Mouse (Mus musculus) gonadal fat pad, adult 2 months (tissue): Measurements from ENCODE around the gene Zfp410. TPM values are rescaled to one million over a fixed set of nuclear protein-coding genes. Genes with fewer than 3 reads are reported as not detected.
"Not testable (repeated sequence)": the region's sequence is repeated elsewhere in the genome, so short reads cannot be mapped to it uniquely, and the experiment has no call there.

Experiments used
- DNase-seq: peaks from one replicate; pipeline ENCODE4 v3.0.0-alpha.2; 2012; ENCODE audit warnings: low read depth
- polyA plus RNA-seq: library from polyadenylated mRNA; depleted of rRNA; stranded (reverse); fragments of >200 nt; gene quantifications from 2 replicates; pipeline ENCODE4 v1.2.3, GENCODE M21; 2012; rRNA removed

Zfp410 gene
- 31.6 and 36.2 TPM in 2 replicates for polyA plus RNA-seq

DNA sequence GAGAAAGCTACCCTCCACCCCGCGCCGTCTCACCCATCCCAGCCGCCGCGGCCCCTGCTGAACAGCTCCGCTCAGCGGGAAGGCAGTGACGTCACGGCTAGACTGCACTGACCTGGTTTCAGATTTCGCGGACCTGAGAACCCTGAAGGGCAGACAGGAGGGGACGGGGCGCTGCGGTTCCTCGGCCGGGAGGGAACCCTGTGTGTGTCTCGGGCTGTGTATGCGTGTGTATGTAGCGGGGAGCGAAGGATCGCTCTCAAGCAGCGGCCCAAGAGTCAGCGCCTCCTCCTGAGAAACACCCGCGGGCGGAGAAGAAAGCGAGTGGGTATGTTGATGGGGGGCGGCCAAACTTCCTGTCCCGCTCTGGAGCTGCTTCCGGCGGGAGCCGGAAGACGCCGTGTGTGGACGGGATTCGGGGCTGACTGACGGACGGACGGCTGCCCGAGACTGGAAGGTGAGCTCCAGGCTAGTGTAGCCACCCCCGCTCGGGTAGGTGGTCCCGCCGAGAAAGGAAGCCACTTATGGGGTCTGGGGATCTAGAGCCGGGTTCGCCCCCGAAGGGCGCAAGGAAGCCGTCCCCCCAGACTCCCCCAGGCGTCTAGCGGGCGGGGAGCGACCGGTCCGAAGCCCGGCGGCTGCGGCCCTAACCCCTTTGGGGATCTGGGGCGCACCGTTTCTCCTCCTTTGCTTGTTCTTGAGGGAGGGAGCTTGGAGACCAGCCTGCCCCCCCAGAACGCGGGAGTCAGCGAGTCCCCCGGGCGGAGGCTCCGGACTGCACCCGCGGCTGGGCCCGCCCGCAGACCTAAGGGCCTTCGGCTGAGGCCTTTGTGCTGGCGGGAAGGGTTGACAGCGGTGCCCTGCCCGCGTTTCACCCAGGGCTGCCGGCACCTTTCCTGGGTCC lies at the start of gene Zfp410:
Gene Zfp410 (plus strand): TSS at position 132 of the 901 bp plus-strand sequence.
- no peak for DNase-seq

- DNase-seq: no peak
Observed at GRCm38 (mm10) chr12:84267264-84267663, 49.4 kb upstream of the Zfp410 start.

- no peak for DNase-seq
Observed at GRCm38 (mm10) chr12:84273366-84273765, 43.3 kb upstream of the Zfp410 start.

DNA sequence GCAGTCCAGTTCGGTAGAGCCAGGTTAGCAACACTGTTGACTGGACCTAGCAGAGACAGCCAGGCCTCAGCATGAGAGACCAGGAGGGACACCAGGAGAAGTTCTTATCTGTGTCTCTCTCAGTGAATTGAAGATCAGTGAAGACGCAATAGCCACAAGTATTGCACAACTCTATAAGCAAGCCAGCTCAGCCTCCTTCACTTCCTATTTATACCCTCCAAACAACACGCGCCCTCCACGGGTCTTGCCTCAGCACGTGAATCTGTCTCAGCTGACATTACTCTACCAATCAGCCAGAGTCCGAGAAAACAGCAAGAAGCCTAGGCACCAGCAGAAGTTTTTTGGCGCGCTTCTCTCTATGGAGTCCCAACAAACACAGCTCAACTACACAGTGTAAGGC lies 41.4 kb upstream of the Zfp410 start:
- no peak for DNase-seq

GRCm38 (mm10) chr12:84276288-84276687 lies 40.4 kb upstream of the Zfp410 start:
- no peak for DNase-seq

- no peak for DNase-seq
Observed at GRCm38 (mm10) chr12:84276799-84277198, 39.9 kb upstream of the Zfp410 start.

DNA sequence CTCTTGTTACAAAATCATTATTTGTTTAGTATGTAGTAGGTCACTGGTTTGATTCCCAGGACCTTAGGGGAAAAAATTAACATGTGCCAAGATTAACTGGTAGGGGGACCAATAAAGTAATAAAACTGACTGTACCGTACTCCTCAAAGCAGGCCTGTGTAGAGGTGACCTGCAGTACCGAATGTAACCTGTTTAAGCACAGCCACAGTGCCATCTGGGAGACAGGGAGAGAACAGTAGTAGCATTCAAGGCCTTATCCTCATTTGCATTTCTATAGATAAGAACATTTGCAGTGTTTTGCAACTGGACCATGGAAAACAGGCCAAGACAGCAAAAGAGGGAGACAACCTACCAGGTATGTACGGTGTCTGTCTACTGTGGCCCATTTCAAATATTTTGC lies 38.8 kb upstream of the Zfp410 start:
- DNase-seq: no peak

DNA sequence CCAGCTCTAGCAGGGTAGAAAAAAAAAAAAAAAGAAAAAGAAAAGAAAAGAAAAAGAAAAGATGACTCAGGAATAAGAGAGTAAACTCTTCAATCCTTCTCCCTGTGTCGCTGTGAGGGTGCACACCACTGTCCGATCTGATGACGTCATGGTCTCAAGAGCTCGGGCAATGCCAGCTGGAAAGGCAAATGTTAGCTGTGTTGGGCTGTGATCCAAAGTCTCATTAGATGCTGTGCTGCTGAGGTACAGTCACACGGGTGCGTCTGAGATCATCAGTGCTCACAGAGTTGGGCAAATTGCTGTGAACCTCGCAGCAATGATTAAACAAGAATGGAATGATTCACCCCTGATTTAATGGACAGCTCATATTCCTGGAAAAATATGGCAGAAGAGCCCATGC lies 37.8 kb upstream of the Zfp410 start:
- DNase-seq: no peak

- DNase-seq: no peak
Observed at GRCm38 (mm10) chr12:84284391-84284790, 32.3 kb upstream of the Zfp410 start.

GRCm38 (mm10) chr12:84284885-84285592 lies 31.6 kb upstream of the Zfp410 start, which contains the start of gene Ptgr2:
Ptgr2 (plus strand) TSS chr12:84285232.
- peak; percentile 83 for DNase-seq

DNA sequence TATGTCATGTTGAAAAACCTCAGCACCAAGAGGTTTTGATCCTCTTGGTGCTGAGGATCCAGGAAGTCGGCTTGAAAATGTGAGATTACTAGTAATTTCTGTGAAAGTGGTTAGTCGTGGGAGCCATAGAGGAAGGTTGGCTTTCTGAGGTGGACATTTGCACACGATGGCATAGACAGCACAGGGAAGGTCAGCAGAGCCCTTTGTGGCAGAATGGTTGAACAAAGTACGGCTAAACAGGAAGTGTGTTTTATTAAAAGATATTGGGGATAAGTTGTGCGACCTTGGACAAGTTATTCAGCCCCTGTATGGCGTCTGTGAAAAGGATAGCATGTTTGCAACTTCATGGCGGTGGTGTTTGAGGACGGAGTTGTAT lies 31.1 kb upstream of the Zfp410 start:
- no peak for DNase-seq

DNA sequence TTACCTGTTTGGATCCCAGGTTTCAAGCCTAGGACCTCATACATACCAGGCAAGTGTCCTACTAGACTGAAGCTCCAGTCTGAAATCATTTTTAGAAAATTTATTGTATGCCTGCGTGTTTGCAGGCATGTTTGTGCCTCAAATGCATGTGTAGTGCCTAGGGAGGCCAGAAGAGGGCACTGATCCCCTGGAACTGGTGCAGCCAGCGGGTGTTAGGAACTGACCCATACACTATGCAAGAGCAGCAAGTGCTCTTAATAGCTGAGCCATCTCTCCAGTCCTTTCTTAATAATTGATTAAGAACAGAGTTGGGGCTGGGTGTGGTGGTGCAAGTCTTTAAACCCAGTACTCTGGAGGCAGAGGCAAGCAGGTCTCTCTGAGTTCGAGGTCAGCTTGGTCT lies 28.2 kb upstream of the Zfp410 start:
- DNase-seq: no peak

DNA sequence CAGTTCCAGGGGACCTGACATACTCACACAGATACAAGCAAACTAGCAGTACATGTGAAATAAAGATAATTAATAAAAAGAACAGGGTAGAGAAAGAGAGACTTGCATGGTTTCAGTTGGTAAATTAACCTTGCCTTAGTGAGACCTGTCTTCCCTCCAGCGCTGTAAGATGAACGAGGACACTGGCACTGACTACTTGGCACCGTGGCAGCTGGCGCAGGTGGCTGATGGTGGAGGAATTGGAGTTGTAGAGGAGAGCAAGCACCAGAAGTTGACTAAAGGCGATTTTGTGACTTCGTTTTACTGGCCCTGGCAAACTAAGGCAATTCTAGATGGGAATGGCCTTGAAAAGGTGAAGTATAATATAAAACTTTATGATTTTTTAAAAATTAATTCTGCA lies 18.8 kb upstream of the Zfp410 start:
- no peak for DNase-seq

DNA sequence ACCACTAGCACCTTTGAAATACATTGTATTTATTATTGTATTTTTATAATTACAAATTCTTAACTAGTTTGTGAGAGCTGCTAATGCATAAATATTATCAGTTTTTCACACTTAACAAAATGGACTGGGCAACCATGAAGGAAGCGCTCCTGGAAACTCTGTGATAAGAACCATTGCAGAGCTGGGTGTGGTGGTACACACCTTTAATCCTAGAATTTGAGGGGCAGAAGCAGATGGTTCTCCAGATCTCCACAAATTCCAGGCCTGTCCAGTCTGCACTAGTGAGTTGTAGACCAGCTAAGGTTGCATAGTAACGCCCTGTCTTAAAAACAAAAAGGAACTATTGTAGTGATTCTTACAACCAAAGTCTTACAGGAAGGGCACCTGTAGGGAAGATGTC lies 17.4 kb upstream of the Zfp410 start:
- DNase-seq: no peak

DNA sequence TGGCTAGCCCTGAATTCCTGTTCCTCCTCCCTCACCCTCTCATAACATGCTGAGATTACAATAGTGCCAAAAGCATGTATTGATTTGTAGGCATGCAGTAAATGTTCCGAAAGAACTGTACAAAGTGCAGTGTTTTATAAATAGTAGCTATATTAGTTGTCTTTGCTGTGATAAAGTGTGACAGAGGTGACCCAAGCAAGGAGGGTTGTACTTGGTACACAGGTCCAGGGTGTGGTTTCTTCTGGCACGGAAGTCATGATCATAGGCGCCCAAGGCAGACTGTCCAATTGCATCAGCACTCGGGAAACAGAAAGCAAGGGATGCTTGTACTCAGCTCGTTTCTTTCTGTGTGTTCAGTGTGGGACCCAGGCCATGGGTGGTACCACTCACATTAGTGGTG lies 12.6 kb upstream of the Zfp410 start:
- DNase-seq: no peak

DNA sequence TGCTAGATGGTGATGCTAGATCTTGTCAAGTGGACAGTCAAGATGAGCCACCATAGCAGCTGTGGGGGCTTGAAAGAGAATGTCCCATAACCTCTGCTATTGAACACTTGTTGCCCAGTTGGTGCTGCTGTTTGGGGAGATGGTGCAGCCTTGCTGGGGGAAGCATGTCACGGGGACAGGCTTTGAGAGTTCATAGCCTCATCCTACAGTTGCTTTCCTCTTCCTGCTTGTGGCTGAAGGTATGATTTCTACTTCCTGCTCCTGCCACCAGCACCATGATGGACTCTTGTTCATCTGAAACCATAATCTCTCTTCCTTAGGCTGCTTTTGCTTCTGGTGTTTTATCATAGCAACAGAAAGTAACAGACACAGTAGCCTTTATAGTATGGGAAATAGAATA lies 12.1 kb upstream of the Zfp410 start:
- no peak for DNase-seq

GRCm38 (mm10) chr12:84311306-84311705 lies 5.3 kb upstream of the Zfp410 start:
- DNase-seq: no peak

DNA sequence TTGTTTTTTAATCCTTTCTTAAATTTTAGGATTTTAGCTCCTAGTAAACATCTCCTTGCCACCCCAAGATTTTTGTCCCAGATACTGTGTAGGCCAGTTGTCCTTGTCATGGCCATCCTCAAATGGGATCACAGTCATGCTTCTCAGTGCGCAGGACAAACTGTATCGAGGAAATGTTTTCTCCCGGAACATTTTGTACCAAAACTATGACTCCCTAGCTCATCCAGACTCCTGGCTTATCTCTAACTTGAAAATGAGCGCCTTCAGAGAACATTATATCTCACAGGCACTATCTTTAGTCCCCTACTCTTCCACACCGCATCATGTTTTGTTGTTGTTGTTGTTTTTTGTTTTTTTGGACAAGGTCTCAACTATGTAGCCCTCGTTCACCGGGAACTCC lies 646 bp upstream of the Zfp410 start:
- no peak for DNase-seq

- DNase-seq: no peak
Observed at GRCm38 (mm10) chr12:84327111-84327512, 10.5 kb downstream of the Zfp410 start.

- no peak for DNase-seq
Observed at GRCm38 (mm10) chr12:84336963-84337625, 20.4 kb downstream of the Zfp410 start.

DNA sequence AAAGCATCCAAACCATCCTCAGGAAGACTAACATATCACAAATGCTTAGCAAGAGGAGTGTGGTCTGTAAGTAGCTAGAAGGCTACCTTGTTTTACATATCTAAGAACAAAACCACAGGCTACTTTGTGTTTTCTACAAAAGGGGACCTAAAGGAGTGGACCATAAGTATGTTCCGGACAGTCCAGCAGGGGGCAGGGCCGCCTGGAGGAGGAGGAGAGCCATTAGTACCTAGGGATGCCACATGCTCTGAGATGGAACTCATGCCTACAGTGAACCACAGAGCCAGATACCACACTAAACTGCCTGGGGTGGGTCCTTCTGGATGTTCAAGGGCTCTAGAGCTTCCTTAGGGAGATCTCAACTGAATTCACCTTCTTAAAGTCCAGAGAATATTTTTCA lies 30.5 kb downstream of the Zfp410 start:
- no peak for DNase-seq

DNA sequence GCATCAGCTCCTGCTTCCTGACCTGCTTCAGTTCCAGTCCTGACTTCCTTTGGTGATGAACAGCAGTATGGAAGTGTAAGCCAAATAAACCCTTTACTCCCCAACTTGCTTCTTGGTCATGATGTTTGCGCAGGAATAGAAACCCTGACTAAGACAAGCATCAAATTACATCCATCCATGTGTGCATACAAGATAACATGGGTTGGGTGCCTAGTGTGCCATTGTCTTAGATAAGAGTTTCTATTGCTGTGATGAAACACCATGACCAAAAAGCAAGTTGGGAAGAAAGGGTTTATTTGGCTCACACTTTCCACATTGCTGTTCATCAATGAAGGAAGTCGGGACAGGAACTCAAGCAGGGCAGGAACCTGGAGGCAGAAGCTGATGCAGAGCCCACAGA lies 42.0 kb downstream of the Zfp410 start:
- not testable (repeated sequence) for DNase-seq
